ENCODE assay signal across 1 mouse cellular context in the genomic region with DNA sequence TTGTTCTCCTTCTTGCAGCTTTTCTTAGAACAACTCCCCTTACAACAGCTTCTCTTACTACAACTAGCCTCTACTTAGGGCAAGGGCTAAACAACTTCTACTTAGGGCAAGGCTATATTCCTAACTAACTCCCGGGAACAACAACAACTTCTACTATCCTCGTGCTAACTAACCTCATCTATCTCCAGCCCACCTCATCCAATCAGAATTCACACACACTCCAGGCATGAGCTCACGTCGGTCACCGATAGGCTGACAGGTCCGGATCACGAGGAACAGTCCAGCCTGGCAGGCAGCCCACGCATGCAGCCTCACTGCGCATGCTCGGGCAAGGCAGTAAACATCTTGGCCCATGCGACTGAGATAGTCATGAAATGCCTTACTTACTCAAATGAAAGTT. TPM values are rescaled to one million over a fixed set of nuclear protein-coding genes. Genes with fewer than 3 reads are reported as not detected.
"Had no signal": no experiment of that assay in that cellular context is flagged by ENCODE, and none has a peak within 500 bp of the region (broad histone marks: within the 10 kb centered on the region; RNA-seq: fewer than 3 reads in every experiment).

No protein-coding gene starts in this region.

RNA-seq across cellular contexts. Expression of gene Emcn, which starts 53.3 kb away (rescaled TPM):
- polyA plus RNA-seq: erythroblast, embryonic 14.5 days had no signal
